ENCODE assay signal across 9 mouse cellular contexts in the genomic region with DNA sequence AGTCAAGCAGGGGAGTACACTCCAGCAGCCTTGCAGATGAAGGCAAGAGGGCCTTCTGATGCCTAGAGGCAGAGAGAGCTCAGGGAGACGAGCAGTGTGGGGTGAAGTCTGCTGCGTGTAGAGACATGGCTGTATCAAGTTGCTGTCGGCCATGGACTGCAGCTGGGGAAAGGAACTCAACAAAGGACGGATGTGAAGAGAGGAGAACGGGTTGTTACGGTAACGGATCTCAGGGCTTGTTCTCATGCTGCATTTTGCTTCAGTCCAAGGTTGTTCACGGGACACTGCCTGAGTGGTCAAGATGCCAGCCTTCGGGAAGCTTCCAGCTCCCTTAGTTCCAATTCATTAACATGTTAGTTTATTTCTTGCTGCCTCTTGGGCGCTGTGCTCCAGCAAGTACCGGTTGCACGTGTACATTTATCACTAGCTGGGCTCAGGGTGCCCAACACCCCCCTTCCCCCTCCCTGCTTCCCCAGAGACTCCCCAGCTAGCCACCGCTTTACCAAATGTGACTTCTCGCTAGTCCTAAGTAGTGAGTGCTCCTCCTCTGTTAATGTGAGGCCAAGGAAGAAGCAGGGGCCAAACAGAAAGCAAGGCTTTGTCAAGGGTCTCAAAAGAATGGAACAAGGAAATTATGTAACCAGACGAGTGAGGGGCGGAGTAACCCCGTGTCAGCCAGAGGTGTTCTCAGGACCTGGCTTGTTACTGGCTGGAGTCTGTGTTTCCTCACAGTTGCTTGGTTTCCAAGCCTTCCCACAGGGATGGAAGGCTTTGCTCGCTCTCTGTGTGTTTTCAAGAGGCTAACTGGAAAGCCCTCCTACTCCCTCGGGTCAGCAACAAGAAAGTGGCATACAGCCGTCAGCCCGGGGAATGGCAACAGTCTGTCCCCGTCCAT.
DNase-seq lines count a peak whose midpoint lies in the region; ATAC-seq lines count a peak whose summit lies in the region.
"Had no signal": no experiment of that assay in that cellular context is flagged by ENCODE, and none has a peak within 500 bp of the region (broad histone marks: within the 10 kb centered on the region; RNA-seq: fewer than 3 reads in every experiment).

No protein-coding gene starts in this region.

- H3K27ac ChIP-seq in embryonic facial prominence, embryonic 10.5 days (replicated peaks), result peak overlapping the region; percentile 68
- H3K27ac ChIP-seq in hindbrain, embryonic 15.5 days (replicated peaks), result 0 out of 2 replicates have a peak overlapping the region, but pooled peaks have one; percentile 21
- H3K27ac ChIP-seq in midbrain, embryonic 14.5 days (replicated peaks; ENCODE audit: low read depth, low read length), result 0 out of 2 replicates have a peak overlapping the region, but pooled peaks have one; percentile 28
- H3K27ac ChIP-seq: liver, embryonic 13.5 days had no signal

- DNase-seq in layer of hippocampus, adult 8-10 months (ENCODE audit: low spot score in 2 of 2), result peak; percentile 29 to 45
- DNase-seq in layer of hippocampus, adult 9-10 months (ENCODE audit: low spot score), result no peak
- peak; percentile 41 for DNase-seq in embryonic facial prominence, embryonic 10.5 days (ENCODE audit: low spot score)
- DNase-seq in midbrain, embryonic 14.5 days, result peak; percentile 42
- DNase-seq in urinary bladder, postnatal 4 days (ENCODE audit: low spot score in 2 of 2), result no peak
- DNase-seq in adrenal gland, postnatal 25 days, result no peak
- DNase-seq in urinary bladder, postnatal 25 days (ENCODE audit: low spot score), result no peak
- DNase-seq: liver, embryonic 13.5 days had no signal

- no peak for ATAC-seq in hindbrain, embryonic 15.5 days (ENCODE audit: low FRiP score, low read depth)
- ATAC-seq in midbrain, embryonic 14.5 days (ENCODE audit: low FRiP score, low TSS enrichment), result no peak; the same call in 1 of the 2 replicates

- WGBS in embryonic facial prominence, embryonic 10.5 days, result 49% methylated on average over 22 of the region's 22 CpGs
- WGBS in hindbrain, embryonic 15.5 days, result 27% methylated on average over 22 of the region's 22 CpGs
- WGBS in midbrain, embryonic 14.5 days, result 31% methylated on average over 22 of the region's 22 CpGs

- H3K4me3 ChIP-seq in embryonic facial prominence, embryonic 10.5 days, result no peak overlapping the region
- no peak overlapping the region for H3K4me3 ChIP-seq in hindbrain, embryonic 15.5 days
- H3K4me3 ChIP-seq in midbrain, embryonic 14.5 days (replicated peaks; ENCODE audit: low read depth, low read length), result no peak overlapping the region
- H3K4me3 ChIP-seq: liver, embryonic 13.5 days had no signal

- no peak overlapping the region for H3K9ac ChIP-seq in hindbrain, embryonic 15.5 days
- no peak overlapping the region for H3K9ac ChIP-seq in midbrain, embryonic 14.5 days (replicated peaks; ENCODE audit: low read length)
- H3K9ac ChIP-seq: liver, embryonic 13.5 days had no signal

- peaks cover 19% of the 10 kb centered on the region for H3K4me1 ChIP-seq in embryonic facial prominence, embryonic 10.5 days
- peaks cover 35% of the 10 kb centered on the region for H3K4me1 ChIP-seq in hindbrain, embryonic 15.5 days (replicated peaks)
- H3K4me1 ChIP-seq in midbrain, embryonic 14.5 days (ENCODE audit: control insufficient read depth, insufficient read depth, low read length), result peaks cover 25% of the 10 kb centered on the region
- H3K4me1 ChIP-seq: liver, embryonic 13.5 days had no signal

- H3K4me2 ChIP-seq in hindbrain, embryonic 15.5 days, result peak overlapping the region; percentile 7; the same call in 1 of the 2 replicates
- 0 out of 2 replicates have a peak overlapping the region, but pooled peaks have one; percentile 9 for H3K4me2 ChIP-seq in midbrain, embryonic 14.5 days (ENCODE audit: low read length)
- H3K4me2 ChIP-seq: liver, embryonic 13.5 days had no signal

- H3K36me3 ChIP-seq in embryonic facial prominence, embryonic 10.5 days (replicated peaks), result no peaks in the 10 kb centered on the region
- no peaks in the 10 kb centered on the region for H3K36me3 ChIP-seq in hindbrain, embryonic 15.5 days
- no peaks in the 10 kb centered on the region for H3K36me3 ChIP-seq in midbrain, embryonic 14.5 days (ENCODE audit: control insufficient read depth, insufficient read depth, low read length)
- H3K36me3 ChIP-seq: liver, embryonic 13.5 days had no signal

- H3K9me3 ChIP-seq in embryonic facial prominence, embryonic 10.5 days, result no peaks in the 10 kb centered on the region
- no peaks in the 10 kb centered on the region for H3K9me3 ChIP-seq in hindbrain, embryonic 15.5 days
- no peaks in the 10 kb centered on the region for H3K9me3 ChIP-seq in midbrain, embryonic 14.5 days (ENCODE audit: control insufficient read depth, low read length)
- H3K9me3 ChIP-seq: liver, embryonic 13.5 days had no signal

- H3K27me3 ChIP-seq in embryonic facial prominence, embryonic 10.5 days (replicated peaks; ENCODE audit: low read depth, poor library complexity, severe bottlenecking), result peaks cover 12% of the 10 kb centered on the region
- no peaks in the 10 kb centered on the region for H3K27me3 ChIP-seq in hindbrain, embryonic 15.5 days
- H3K27me3 ChIP-seq in midbrain, embryonic 14.5 days (ENCODE audit: control insufficient read depth, insufficient read depth, low read length), result no peaks in the 10 kb centered on the region

Comparison
In these comparisons a context has a peak if more than half of its experiments do, and no peak if none do; other contexts are left out.
1. DNase-seq: peak in layer of hippocampus, adult 8-10 months (2 of 2), embryonic facial prominence, embryonic 10.5 days (single experiment) and midbrain, embryonic 14.5 days (single experiment); none in layer of hippocampus, adult 9-10 months (single experiment), urinary bladder, postnatal 4 days (0 of 2), adrenal gland, postnatal 25 days (single experiment) and urinary bladder, postnatal 25 days (single experiment).
2. Peak in every context shown above with its lines, with median percentiles within 50 percentile points of each other: H3K27ac ChIP-seq.